Mouse (Mus musculus) E14TG2a.4 (cell line): Measurements from ENCODE around the gene Jph4.

Source experiments
- H3K27me3 ChIP-seq: 2 replicates; pipeline ENCODE4 v1.6.1; 2014; ENCODE audit warnings: low read length, control low read depth; ENCODE audit not compliant: insufficient read depth
- H3K36me3 ChIP-seq: 2 replicates; pipeline ENCODE4 v1.6.1; 2014; ENCODE audit warnings: low read length, control low read depth; ENCODE audit not compliant: insufficient read depth
- H3K4me1 ChIP-seq: replicated peaks from 2 replicates; pipeline ENCODE4 v1.6.1; 2014; ENCODE audit warnings: low read depth, low read length, control low read depth
- H3K4me3 ChIP-seq: replicated peaks from 2 replicates; pipeline ENCODE4 v1.5.1; 2014; ENCODE audit warnings: mild to moderate bottlenecking, low read length
- H3K9me3 ChIP-seq: 2 replicates; pipeline ENCODE4 v1.6.1; 2014; ENCODE audit warnings: low read length, control low read depth
- CTCF ChIP-seq: conservative IDR thresholded peaks from 2 replicates; pipeline ENCODE4 v1.5.1; 2014; ENCODE audit warnings: low read length
- NANOG ChIP-seq: IDR thresholded peaks from 2 replicates; pipeline ENCODE4 v1.6.1; 2014; ENCODE audit warnings: borderline replicate concordance, low read length, mixed read lengths
- POU5F1 ChIP-seq: IDR thresholded peaks from 2 replicates; pipeline ENCODE4 v1.6.1; 2014; ENCODE audit warnings: low read length, borderline replicate concordance

Gene Jph4

GRCm38 (mm10) chr14:55125711-55126110 is 9.0 kb upstream of the Jph4 start:
- peaks cover 4% of the 10 kb centered on the region; the same call in 1 of the 2 replicates for H3K4me1 ChIP-seq
- TF ChIP-seq POU5F1 (no peak), CTCF (no peak), NANOG (no peak)
- no peak overlapping the region for H3K4me3 ChIP-seq
- peaks cover 18% of the 10 kb centered on the region for H3K27me3 ChIP-seq
- H3K36me3 ChIP-seq = no peaks in the 10 kb centered on the region
- H3K9me3 ChIP-seq = no peaks in the 10 kb centered on the region

DNA sequence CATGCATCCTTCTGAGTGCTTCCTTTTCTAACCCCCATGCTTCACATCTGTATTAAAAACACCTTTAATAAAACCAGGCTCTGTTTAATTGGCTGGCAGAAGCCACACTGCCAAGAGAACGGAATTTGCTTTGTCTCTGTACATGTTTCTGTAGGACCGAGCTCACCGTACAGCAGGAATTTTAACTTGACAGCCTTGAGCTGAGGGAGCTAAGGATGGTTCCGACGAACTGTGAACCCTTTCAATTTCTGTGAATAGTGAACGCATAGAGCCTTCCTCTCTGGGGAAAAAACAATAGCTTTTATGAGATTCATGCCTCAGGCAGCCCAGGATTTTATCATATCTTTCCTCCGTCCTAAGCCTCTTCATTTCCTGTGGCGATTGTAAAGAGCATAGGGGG is 5.6 kb upstream of the Jph4 start:
- TF ChIP-seq CTCF (no peak), POU5F1 (no peak), NANOG (no peak)
- Histone ChIP-seq H3K36me3 (no peaks in the 10 kb centered on the region), H3K27me3 (peaks cover 25% of the 10 kb centered on the region), H3K4me3 (no peak overlapping the region), H3K4me1 (peaks cover 7% of the 10 kb centered on the region), H3K9me3 (no peaks in the 10 kb centered on the region)

- H3K9me3 ChIP-seq = no peaks in the 10 kb centered on the region
- no peaks in the 10 kb centered on the region for H3K36me3 ChIP-seq
- H3K27me3 ChIP-seq = peaks cover 29% of the 10 kb centered on the region
- no peak overlapping the region for H3K4me3 ChIP-seq
- TF ChIP-seq CTCF = peak; percentile 63
- TF ChIP-seq POU5F1 = no peak
- peaks cover 11% of the 10 kb centered on the region for H3K4me1 ChIP-seq
Measured at GRCm38 (mm10) chr14:55121947-55122346, 5.2 kb upstream of the Jph4 start.

GRCm38 (mm10) chr14:55119421-55120134 is 2.8 kb upstream of the Jph4 start:
- Histone ChIP-seq H3K9me3 (no peaks in the 10 kb centered on the region), H3K27me3 (peaks cover 51% of the 10 kb centered on the region), H3K4me3 (no peak overlapping the region), H3K36me3 (no peaks in the 10 kb centered on the region), H3K4me1 (peaks cover 28% of the 10 kb centered on the region)
- TF ChIP-seq CTCF (peak; percentile 77), NANOG (no peak)

DNA sequence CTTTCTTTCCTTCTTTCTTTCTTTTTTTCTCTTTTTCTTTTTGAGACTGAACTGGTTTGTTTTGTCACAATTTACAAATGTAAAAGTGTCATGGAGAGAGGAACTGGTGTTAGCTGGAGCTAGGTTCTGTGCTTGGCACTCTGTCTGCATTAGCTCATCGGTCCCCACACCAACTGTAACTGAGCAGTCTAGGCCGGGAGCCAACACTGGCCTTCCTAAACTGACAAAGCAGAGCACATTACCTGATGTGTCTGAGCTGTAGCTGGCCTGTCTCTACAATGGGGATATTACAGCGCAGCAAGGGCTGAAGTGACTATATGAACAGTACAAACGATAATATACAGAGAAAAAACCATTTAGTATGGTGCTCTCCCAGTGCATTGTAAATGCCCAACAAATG is 2.1 kb upstream of the Jph4 start:
- TF ChIP-seq CTCF = no peak
- no peak for TF ChIP-seq NANOG
- Histone ChIP-seq H3K4me3 (no peak overlapping the region), H3K9me3 (no peaks in the 10 kb centered on the region), H3K36me3 (no peaks in the 10 kb centered on the region), H3K4me1 (peaks cover 34% of the 10 kb centered on the region), H3K27me3 (peaks cover 53% of the 10 kb centered on the region)

- H3K4me3 ChIP-seq = peak overlapping the region; percentile 85
- TF ChIP-seq CTCF (no peak), NANOG (no peak), POU5F1 (no peak)
- no peaks in the 10 kb centered on the region for H3K36me3 ChIP-seq
- H3K9me3 ChIP-seq = no peaks in the 10 kb centered on the region
- H3K4me1 ChIP-seq = peaks cover 41% of the 10 kb centered on the region
- peaks cover 70% of the 10 kb centered on the region for H3K27me3 ChIP-seq
Measured at GRCm38 (mm10) chr14:55115846-55116245, 889 bp downstream of the Jph4 start.

- peaks cover 44% of the 10 kb centered on the region for H3K4me1 ChIP-seq
- peak overlapping the region; percentile 85 for H3K4me3 ChIP-seq
- no peaks in the 10 kb centered on the region for H3K9me3 ChIP-seq
- H3K36me3 ChIP-seq = no peaks in the 10 kb centered on the region
- no peak for TF ChIP-seq NANOG
- no peak for TF ChIP-seq POU5F1
- TF ChIP-seq CTCF = no peak
- peaks cover 78% of the 10 kb centered on the region for H3K27me3 ChIP-seq
Measured at GRCm38 (mm10) chr14:55114759-55115701, 1.7 kb downstream of the Jph4 start.

GRCm38 (mm10) chr14:55113975-55114645 is 2.6 kb downstream of the Jph4 start:
- Histone ChIP-seq H3K4me1 (peaks cover 52% of the 10 kb centered on the region), H3K27me3 (peaks cover 85% of the 10 kb centered on the region), H3K36me3 (no peaks in the 10 kb centered on the region), H3K4me3 (peak overlapping the region; percentile 85), H3K9me3 (no peaks in the 10 kb centered on the region)
- peak; percentile 41 for TF ChIP-seq CTCF
- TF ChIP-seq POU5F1 = no peak
